Mouse (Mus musculus) forebrain, postnatal 0 days (tissue): ENCODE data around the gene Cfap161. TPM values are rescaled to one million over a fixed set of nuclear protein-coding genes. Genes with fewer than 3 reads are reported as not detected.
A peak's percentile ranks its signal among the peaks of the same experiment; 100 is the strongest.

ENCODE experiments used
- ATAC-seq: fragments of 200-750 bp; cut with Nextera tagmentation; 2 replicates; pipeline ENCODE4 v1.8.0; 2017; ENCODE audit warnings: mild to moderate bottlenecking, moderate library complexity
- DNase-seq: peaks from one replicate; pipeline ENCODE4 v3.0.0-alpha.2; 2015
- H3K27ac ChIP-seq: fragments of 300-500 bp; sonication (generic); 2 replicates; pipeline ENCODE4 v1.5.1; 2014; ENCODE audit warnings: low read depth, mild to moderate bottlenecking, antibody characterized with exemption, low read length, moderate library complexity, mixed read lengths
- H3K27me3 ChIP-seq: fragments of 300-500 bp; sonication (generic); 2 replicates; pipeline ENCODE4 v1.6.1; 2014; ENCODE audit warnings: mild to moderate bottlenecking, low read length, mixed read lengths; ENCODE audit not compliant: insufficient read depth
- H3K36me3 ChIP-seq: fragments of 300-500 bp; sonication (generic); 2 replicates; pipeline ENCODE4 v1.6.1; 2014; ENCODE audit warnings: mild to moderate bottlenecking, moderate library complexity; ENCODE audit not compliant: insufficient read depth
- H3K4me1 ChIP-seq: fragments of 300-500 bp; sonication (generic); 2 replicates; pipeline ENCODE4 v1.6.1; 2014; ENCODE audit warnings: antibody characterized with exemption; ENCODE audit not compliant: insufficient read depth
- H3K4me2 ChIP-seq: fragments of 300-500 bp; sonication (generic); 2 replicates; pipeline ENCODE4 v1.6.1; 2014; ENCODE audit warnings: low read depth, mild to moderate bottlenecking, moderate library complexity
- H3K4me3 ChIP-seq: fragments of 300-500 bp; sonication (generic); 2 replicates; pipeline ENCODE4 v1.5.1; 2014; ENCODE audit warnings: low read depth, low read length, mixed read lengths
- H3K9ac ChIP-seq: fragments of 300-500 bp; sonication (generic); 2 replicates; pipeline ENCODE4 v1.6.1; 2014; ENCODE audit warnings: mild to moderate bottlenecking
- H3K9me3 ChIP-seq: fragments of 300-500 bp; sonication (generic); 2 replicates; pipeline ENCODE4 v1.6.1; 2016; ENCODE audit warnings: low read length
- CTCF ChIP-seq: sonication (generic); IDR thresholded peaks from 2 replicates; pipeline ENCODE4 v1.5.1; 2016; ENCODE audit warnings: antibody characterized with exemption, control low read depth, low read depth
- WGBS: fragments of 180-500 bp; shearing (Covaris S2); extraction: QIAGEN DNeasy Blood & Tissue Kit; methylation state at CpG from one replicate; pipeline ENCODE4 v1.1.7; 2014; 5-methylcytosine and 5-hydroxymethylcytosine counted together
- polyA plus RNA-seq: library from polyadenylated mRNA; unstranded; fragments of >200 nt; fragmentation: Nextera tagmentation; extraction: Ambion mirVana; gene quantifications from 2 replicates; pipeline ENCODE4 v1.2.1, GENCODE M21; 2015
- total RNA-seq: library from RNA; depleted of rRNA; stranded (reverse); fragments of >200 nt; gene quantifications from 2 replicates; pipeline ENCODE4 v1.2.3, GENCODE M21; 2014; rRNA removed

The Cfap161 gene
- 2.3 and 2.7 TPM in 2 replicates for total RNA-seq
- polyA plus RNA-seq, result 2.9 and 3.9 TPM in 2 replicates

DNA sequence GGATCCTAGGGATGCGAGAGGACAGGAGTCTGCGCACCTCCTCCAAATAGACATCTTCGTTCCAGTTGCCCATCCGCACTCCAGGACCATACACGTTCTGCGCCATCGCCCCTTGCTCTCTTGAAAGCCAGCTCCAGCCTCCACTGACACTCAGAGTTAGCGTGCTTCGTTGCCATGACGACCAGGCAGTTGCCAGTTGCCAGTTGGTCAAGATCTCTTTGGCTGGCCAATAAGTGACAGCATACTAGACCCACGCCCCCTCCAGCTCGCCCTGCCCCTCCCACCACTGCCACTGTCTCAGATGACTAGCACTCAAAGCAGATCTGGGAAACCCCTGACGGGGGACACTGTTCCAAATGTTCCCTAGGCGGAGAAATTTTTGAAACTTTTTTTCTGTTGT lies at the start of gene Cfap161:
Cfap161 (minus strand) TSS at position 176 of the 400 bp plus-strand sequence.
- peak within 1 kb of the TSS; percentile 23 for H3K4me2 ChIP-seq
- 8% methylated on average over 14 of the region's 14 CpGs for whole genome bisulfite sequencing
- no peaks in the 10 kb centered on the region for H3K4me1 ChIP-seq
- TF ChIP-seq CTCF, result no peak
- H3K9me3 ChIP-seq, result no peaks in the 10 kb centered on the region
- ATAC-seq (peak; percentile 88), DNase-seq (peak; percentile 77)
- no peaks in the 10 kb centered on the region for H3K36me3 ChIP-seq
- H3K27me3 ChIP-seq, result no peaks in the 10 kb centered on the region
- no peak within 1 kb of the TSS for H3K4me3 ChIP-seq
- no peak within 1 kb of the TSS for H3K27ac ChIP-seq
- H3K9ac ChIP-seq, result no peak within 1 kb of the TSS

DNA sequence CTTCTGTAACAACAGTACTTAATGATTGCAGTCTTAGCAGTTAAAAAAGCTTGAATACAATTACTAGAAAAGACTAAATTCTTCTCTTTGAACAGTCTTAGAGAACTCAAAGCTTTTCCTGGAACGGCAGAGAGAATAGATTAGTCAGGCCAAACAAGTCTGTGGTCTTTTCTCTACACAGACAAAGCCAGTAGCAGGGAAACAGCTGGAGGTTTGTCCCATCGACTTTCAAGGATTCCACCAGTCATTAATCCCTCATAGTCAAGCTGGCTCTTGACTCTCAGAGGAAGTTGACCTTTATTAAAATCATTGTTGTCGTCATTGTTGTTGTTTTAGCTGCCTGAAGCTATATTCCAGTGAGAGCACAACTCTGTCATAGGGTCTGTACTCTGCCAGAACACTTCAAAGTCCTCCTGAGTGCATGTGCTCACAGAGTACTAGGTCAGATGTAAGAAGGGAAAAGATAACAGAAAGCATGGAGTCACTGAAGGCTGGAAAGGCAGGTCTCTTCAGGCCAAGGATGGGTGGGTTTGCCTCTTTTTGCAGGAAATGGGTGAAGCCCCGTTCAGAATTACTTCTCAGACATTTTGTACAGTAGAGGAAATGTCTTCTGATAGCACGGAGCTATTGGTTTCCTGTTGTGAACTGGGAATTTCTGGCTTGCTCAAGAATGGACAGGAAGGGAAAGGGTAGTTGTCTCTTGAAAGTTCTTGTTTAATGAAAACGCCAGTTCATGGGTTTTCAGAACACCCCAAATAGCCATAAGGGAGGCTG lies 48.0 kb upstream of the Cfap161 start:
- 47% methylated on average over 6 of the region's 6 CpGs for WGBS
- no peak for ATAC-seq

DNA sequence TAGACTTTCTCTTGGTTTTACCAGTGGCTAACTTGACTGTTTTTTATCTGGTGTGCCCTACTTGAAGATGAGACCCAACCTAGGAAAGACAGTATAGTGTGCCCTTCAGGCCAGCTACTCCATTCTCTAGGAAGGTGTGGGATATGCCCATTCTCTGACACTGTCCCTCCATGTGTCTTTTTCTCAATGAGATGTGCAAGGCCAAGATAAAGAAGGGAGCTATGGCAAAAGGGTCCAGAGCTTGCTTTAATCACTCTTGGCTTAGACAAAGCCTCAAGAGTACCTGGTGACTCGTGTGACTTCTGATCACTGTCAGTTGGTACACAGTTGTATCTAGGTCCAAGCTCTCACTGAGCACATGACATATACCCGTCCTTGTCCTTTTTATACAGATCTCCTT lies 45.4 kb upstream of the Cfap161 start:
- Histone ChIP-seq H3K9me3 (no peaks in the 10 kb centered on the region), H3K4me2 (no peak overlapping the region), H3K27ac (no peak overlapping the region), H3K27me3 (no peaks in the 10 kb centered on the region; the same call in 1 of the 2 replicates), H3K4me3 (no peak overlapping the region), H3K36me3 (no peaks in the 10 kb centered on the region), H3K9ac (no peak overlapping the region), H3K4me1 (no peaks in the 10 kb centered on the region)
- DNase-seq (no peak), ATAC-seq (no peak)
- TF ChIP-seq CTCF, result no peak
- WGBS, result 85% methylated on average over 2 of the region's 2 CpGs

More for the DNA sequence above, 48.0 kb upstream of the Cfap161 start:
- H3K9ac ChIP-seq, result no peak overlapping the region
- no peaks in the 10 kb centered on the region for H3K4me1 ChIP-seq
- H3K27ac ChIP-seq, result no peak overlapping the region
- H3K4me2 ChIP-seq, result no peak overlapping the region
- H3K9me3 ChIP-seq, result no peaks in the 10 kb centered on the region
- DNase-seq, result no peak
- no peaks in the 10 kb centered on the region for H3K36me3 ChIP-seq
- H3K27me3 ChIP-seq, result no peaks in the 10 kb centered on the region; the same call in 1 of the 2 replicates
- H3K4me3 ChIP-seq, result no peak overlapping the region
- TF ChIP-seq CTCF, result no peak

DNA sequence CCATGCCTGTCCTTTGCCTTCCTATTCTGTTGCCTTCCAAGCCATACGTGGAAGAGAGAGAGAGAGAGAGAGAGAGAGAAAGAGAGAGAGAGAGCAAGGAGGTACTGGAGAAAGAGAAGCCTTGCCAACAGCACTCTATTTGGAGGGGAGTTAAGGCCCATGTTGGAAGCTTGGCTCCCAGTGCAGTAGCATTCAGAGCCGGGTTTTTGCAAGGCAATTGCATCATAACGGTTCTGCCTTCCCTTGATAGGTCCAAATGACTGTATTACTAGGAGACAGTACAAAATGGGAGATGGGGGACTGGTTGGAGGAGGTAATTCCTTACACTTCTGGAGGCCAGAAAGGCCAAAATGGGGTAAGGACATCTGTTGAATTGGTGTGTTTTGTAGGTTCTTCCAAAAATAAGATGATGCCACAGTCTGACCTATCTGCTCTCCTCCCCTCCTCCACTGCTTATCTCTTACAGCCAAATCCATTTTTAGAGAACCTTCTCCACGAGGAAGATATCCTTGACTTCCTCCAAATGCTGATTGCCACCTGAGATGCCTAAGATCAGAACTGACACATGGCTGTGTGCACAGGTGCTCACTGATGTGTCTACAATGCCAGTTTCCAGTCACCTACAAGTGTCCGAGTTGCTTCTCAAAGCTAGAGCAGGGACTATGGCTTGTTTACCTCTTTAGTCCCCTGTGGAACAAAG lies 44.0 kb upstream of the Cfap161 start:
- 77% methylated on average over 5 of the region's 5 CpGs for WGBS
- H3K9ac ChIP-seq, result no peak overlapping the region
- no peak overlapping the region for H3K4me2 ChIP-seq
- H3K27ac ChIP-seq, result 0 out of 2 replicates have a peak overlapping the region, but pooled peaks have one; percentile 15
- 0 out of 2 replicates have a peak, but pooled peaks have one; percentile 29 for ATAC-seq
- H3K4me1 ChIP-seq, result no peaks in the 10 kb centered on the region
- TF ChIP-seq CTCF, result no peak
- no peak overlapping the region for H3K4me3 ChIP-seq
- DNase-seq, result no peak
- H3K36me3 ChIP-seq, result no peaks in the 10 kb centered on the region
- no peaks in the 10 kb centered on the region for H3K9me3 ChIP-seq
- H3K27me3 ChIP-seq, result no peaks in the 10 kb centered on the region; the same call in 1 of the 2 replicates

DNA sequence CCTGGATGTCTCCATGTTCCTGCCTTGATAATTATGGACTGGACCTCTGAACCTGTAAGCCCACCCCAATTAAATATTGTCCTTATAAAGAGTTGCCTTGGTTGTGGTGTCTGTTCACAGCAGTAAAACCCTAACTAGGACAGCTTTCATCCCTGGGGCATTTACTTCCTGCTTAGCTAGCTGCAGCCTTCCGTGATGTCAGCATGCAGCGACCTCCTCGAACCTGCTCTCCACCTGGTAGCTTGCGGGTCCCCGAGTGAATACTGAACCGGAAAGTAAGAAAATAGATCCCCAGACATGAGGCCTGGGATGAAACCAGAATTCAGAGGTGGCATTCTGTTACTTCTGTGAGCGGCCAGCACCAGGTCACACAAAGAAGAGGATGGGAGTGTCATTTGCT lies 34.7 kb upstream of the Cfap161 start:
- Histone ChIP-seq H3K27me3 (no peaks in the 10 kb centered on the region), H3K4me1 (no peaks in the 10 kb centered on the region), H3K9ac (no peak overlapping the region), H3K4me3 (no peak overlapping the region), H3K4me2 (no peak overlapping the region), H3K27ac (no peak overlapping the region), H3K9me3 (no peaks in the 10 kb centered on the region), H3K36me3 (no peaks in the 10 kb centered on the region)
- no peak for ATAC-seq
- 93% methylated on average over 7 of the region's 7 CpGs for WGBS
- DNase-seq, result no peak
- no peak for TF ChIP-seq CTCF

DNA sequence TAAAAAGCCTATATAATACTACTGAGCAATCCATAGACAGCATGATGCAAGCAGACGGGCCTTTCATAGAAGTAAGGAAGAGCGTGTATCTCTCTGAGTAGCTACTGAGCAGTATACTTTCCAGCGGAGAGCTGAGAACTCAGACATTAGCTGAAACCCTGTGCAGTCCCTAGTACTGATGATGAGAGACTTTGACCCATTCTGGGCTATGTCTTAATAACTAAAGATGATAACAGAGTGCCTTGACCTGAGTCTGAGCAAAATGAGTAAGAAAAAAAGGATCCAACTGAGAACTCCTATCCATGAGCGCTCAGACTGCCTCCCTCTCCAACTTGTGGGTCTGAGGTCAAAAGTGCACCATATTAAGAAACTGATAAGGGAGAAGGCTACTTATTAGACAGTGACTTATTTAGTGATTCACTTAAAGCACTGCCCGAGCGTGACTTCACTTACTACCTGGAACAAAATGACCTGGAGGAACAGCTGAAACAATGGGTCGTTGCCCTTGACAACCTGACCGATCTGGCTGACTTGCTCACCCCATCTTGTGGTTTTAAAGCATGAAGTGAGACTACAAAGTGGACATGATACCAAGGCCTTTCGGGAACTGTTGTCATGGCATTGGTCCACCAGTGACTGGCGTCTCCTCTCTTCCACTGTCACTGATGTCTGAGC lies 32.9 kb upstream of the Cfap161 start:
- no peak overlapping the region for H3K4me2 ChIP-seq
- no peak overlapping the region for H3K27ac ChIP-seq
- no peak overlapping the region for H3K9ac ChIP-seq
- no peaks in the 10 kb centered on the region for H3K36me3 ChIP-seq
- no peak overlapping the region for H3K4me3 ChIP-seq
- no peaks in the 10 kb centered on the region for H3K27me3 ChIP-seq
- no peak for ATAC-seq
- DNase-seq, result no peak
- H3K9me3 ChIP-seq, result no peaks in the 10 kb centered on the region
- WGBS, result 76% methylated on average over 10 of the region's 10 CpGs
- TF ChIP-seq CTCF, result no peak
- no peaks in the 10 kb centered on the region for H3K4me1 ChIP-seq
